Mouse (Mus musculus) forelimb bud, embryonic 11.5 days (tissue): Measurements from ENCODE around the gene Cd19.
A peak's percentile ranks its signal among the peaks of the same experiment; 100 is the strongest.

ENCODE experiments used
- DNase-seq: peaks from one replicate; pipeline ENCODE4 v3.0.0-alpha.2; 2012; ENCODE audit warnings: low read depth, low spot score

Gene Cd19

DNA sequence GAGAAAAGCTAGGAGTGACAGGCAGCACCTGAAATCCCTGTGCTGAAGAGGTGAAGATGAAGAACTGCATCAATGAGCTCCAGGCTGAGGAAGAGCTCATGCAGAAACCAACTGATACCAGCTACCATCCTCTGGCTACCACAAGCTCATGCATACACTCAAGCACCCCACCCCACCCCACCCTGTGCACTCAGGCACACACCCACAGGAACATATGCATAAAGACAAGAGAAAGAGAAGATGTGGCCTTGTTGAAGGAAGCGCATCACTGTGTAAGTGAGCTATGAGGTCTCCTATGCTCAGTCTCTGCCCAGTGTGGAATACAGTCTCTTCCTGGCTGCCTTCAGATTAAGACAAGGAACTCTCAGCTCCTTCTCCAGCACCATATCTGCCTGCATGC lies 26.5 kb downstream of the Cd19 start:
- DNase-seq: no peak

DNA sequence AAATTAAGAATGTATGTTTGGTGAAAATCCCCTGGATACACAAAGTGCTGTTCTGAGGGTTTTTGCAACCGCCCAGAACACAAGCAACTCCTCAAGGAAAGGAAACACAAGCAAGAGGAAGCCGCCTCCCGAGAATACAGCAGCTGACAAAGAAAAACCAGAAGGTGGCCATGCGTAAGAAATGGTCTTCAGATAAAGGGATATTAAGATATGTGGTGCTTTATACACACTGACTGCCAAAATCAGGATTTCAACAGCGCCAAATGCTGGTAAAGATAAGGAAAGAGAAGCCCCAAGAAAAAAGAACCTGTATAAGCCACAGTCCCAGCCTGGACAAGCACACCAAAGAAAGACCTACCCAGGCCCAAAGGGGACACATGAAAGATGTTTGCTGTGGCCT lies 31.1 kb downstream of the Cd19 start:
- no peak for DNase-seq

DNA sequence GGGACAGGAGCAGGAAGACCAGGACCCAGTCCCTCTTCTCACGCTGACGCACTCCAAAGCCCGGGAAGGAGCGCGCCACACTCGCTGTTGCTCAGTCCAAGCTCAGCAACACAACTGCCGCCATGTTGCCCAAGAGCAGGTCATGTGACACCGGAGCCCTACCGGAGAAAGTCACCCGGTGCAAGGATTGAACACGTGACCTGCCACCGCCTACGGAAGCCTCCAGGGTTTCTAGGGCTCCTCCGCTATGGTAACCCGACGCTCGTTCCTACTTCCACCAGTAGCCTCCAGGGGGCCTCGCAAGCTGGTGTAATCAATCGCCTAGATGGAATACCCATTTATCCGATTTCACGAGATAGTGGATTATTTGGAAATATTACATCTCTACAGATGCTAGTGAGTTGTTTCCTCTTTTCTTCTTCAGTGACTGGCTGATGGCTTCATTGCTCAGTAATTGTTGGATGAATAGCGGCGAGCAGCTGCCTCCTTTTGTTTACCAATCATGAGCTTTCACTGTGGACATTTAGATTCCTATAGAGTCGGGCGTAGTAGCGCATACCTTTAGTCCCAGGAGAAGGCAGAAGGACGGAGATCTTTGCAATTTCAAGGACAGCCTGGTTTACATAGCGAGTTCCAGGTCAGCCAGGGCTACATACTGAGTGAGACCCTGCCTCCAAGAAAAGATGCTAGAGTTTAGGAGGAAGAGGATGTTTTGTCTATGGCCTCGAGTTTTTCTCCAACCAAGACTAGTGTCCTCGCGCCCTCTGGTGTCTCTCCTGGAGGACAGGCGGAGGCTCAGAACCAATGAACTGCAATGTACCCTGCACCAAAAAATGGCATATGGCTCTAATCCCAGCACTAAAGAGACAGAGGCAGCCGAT lies 37.2 kb downstream of the Cd19 start, which contains the start of gene Spns1:
TSS of gene Spns1 (minus strand) at position 173 of the 881 bp plus-strand sequence.
- peak; percentile 97 for DNase-seq

DNA sequence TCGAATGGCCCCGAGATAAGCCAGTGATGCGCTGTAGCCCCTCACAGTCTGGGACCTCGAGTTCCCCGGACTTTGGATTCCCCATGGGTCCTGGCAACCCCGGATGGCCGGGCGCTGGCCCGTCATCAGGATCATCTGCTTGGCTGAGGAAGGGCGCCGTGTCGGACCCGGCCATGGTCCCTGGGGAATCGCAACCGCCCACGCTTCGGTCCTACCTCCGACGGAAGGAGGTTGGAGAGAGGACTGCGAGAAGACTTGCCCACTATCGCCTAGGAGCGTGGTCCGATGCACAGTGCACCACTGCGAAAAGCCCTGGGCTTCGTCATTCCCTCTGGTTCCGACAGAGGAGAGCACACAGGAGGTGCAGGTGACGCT lies 37.8 kb downstream of the Cd19 start:
- no peak for DNase-seq

DNA sequence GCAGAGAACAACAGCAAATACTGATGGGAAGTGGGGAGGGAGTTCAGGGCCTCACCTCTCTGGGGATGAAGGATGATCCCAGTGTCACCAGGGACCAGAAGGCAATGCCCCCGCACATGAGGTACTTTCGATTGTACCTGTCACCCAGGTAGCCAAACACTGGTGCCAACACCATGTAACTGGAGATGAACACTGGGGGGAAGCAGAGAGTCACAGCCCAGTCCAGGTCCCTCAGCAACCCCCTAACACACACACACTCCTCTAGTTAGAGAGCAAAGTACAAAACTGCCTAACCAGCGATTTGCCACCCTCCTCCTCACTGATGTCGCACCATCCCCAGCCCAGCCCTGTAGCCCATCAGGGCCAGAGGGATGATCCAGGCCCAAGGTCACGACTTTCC lies 39.7 kb downstream of the Cd19 start:
- DNase-seq: no peak

DNA sequence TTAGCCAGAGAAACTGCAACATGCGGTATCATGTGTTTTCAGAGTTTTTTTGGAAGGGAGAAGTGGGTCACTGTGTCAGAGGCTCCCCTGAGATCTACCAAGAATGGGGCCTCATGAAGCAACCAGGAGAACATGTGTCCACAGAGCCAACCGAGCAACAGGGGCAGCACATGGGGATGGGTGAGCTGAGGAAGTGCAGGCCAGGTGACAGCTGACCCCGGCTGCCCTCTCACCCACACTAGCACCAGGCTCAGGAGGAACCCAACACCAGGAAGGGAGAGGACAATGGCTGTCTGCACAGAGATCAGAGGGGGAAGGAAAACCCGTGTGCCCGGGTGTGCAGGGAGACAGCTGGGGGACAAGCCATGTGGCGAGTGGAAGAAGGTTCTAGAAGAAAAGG lies 40.2 kb downstream of the Cd19 start:
- no peak for DNase-seq

DNA sequence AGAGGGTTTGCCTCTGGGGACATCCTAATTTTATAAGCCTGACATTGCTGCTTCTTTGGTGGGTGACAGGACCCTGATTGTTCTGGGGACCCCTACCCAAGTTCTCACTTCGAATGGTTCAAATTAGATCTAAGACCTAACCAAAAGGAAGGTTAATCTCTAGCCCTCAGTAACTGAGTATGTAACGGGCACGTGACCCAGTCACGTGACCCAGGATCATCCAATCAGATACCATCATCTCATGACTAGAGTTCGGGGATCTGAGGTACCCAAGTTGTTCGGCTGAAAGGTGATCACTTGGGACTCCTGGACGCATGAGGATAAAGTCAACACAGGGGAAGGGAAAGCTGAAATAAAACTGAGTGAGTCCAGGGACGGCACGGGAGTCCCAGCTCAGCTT lies 41.7 kb downstream of the Cd19 start:
- DNase-seq: no peak

DNA sequence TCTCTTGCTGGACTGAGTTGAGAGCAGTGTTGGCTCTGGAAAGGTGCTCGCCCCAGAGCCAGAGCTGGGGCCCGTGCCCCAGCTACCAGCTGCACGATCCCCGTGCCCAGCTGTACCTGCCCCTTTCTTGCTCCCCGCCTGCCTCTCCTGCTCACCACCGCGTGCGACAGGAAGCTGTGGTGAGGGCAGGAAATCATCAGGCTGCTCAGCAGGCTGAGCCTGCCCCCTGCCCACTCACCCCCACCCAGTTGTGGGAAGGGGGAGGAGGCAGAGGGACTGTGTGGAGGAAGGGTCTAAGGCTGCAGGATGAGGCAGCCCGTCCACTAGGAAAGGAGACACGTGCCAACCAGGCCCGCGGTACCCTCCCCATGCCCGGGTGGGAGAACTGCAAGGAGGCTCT lies 45.3 kb downstream of the Cd19 start, which contains the start of gene Lat:
TSS of gene Lat (minus strand) at position 178 of the 400 bp plus-strand sequence.
- no peak for DNase-seq

DNA sequence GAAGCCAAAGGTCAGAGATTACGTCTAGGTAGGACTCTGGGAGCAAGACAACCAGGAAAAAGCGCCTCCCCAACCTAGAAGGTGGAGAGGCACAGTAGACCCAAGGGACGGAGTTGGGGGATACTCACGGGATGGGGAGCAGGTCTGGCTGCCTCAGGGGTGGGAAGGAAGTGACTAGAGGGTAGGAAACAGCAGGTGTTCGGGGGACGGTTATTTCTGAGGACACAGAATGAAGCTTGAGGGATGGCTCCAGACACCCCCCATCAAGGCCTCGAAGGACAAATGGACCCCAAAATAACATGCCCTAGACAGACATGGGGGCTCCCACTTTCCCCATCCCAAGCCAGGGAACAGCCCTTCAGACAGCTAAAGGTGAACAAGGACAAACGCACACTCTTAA lies 46.3 kb downstream of the Cd19 start:
- DNase-seq: no peak

DNA sequence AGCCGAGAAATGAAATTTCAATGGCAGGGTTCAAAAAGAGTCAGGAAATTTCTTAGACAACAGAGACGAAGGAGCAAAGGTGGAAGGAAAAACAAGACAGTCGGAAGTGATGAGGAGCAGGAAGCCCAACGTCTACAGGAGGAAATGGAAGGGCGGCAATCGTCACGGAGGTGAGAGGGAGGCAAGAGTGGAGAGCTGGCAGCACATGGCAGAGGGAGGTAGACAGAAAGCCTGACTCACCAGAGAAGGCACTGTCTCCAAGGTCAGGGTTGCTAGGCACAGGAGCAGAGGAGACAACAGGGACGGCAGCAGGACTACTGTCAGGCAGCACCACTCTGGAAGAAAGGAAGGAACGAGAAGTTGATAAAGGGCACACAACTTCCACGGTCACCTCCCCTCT lies 47.1 kb downstream of the Cd19 start:
- DNase-seq: no peak

DNA sequence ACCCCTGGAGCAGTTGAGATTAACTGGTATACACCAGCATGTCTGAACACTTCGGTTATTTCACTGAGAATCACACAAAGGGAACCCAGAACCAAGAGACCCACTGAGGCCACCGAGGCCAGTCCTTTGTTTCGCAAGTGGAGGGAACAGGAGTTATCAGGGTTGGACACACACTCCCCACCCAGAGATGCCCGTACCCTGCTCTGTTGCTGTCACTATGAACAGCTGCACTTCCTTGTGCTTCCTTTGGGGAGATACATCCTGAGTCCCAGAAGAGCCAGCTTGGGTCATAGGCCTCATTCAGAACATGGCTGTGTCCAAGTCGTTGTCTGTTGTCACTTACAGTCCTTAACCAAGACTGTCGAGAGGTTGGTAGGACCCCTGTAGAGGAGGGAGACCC lies 51.7 kb downstream of the Cd19 start:
- DNase-seq: no peak

DNA sequence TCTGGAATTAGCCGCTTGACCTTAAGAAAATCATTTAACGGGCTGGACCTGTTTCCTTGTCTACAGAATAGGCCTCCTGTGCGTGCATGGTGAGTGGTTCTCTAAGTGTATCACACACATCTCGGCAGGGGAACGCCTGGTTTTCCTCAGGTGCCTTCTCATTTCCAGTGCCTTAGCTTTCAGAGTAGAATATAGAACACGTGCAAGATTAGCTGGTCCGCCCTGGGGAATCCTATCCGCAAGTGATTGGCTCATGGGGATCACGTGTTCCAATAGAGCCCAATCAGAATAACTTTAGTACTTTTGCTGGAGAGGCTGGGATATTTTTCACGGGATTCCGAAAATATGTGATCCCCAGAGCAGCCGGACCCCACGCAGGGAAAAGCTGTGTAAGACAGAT lies 55.6 kb downstream of the Cd19 start:
- DNase-seq: no peak
